Mouse (Mus musculus): ENCODE measurements around the gene Gimap7. TPM values are rescaled to one million over a fixed set of nuclear protein-coding genes. Genes with fewer than 3 reads are reported as not detected.
"Not testable (repeated sequence)": the region's sequence is repeated elsewhere in the genome, so short reads cannot be mapped to it uniquely, and the experiment has no call there.

Gimap7 gene
- polyA plus RNA-seq, 1 experiment from 2014 or later: not detected

DNA sequence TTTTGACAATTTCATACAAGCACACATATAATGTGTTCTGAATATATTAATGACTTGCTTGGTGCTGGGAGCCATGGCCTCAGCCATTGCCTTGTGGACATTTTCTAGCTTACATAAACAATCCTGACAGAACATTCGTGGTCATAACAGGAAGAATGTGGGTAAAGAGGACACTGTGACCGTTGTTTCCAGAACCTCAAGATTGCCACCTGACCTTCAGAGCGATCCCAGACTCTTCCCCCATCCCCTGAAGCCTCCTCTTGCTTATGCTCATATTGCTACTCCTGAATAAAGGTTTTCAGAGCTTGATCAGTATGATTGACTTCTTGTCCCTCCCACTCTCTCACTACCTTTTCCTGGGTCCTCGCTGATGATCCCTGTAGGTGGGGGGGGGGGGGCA, 40.0 kb upstream of the Gimap7 start:
- no peak overlapping the region for H3K27ac ChIP-seq (ENCODE audit: low read depth, low read length)
- 85% methylated on average over 4 of the region's 4 CpGs for WGBS
- H3K4me1 ChIP-seq (replicated peaks; ENCODE audit: control insufficient read depth, insufficient read depth, low read length): no peaks in the 10 kb centered on the region
- H3K9ac ChIP-seq (ENCODE audit: low read length): no peak overlapping the region
- H3K9me3 ChIP-seq (ENCODE audit: control insufficient read depth, low read length): no peaks in the 10 kb centered on the region
- H3K27me3 ChIP-seq (ENCODE audit: control insufficient read depth, insufficient read depth, low read length): no peaks in the 10 kb centered on the region
- ATAC-seq (replicated peaks; ENCODE audit: low FRiP score) (no peak), DNase-seq (ENCODE audit: low spot score) (no peak)
- H3K4me2 ChIP-seq (ENCODE audit: low read depth, low read length, severe bottlenecking): no peak overlapping the region
- no peaks in the 10 kb centered on the region for H3K36me3 ChIP-seq (ENCODE audit: control insufficient read depth, insufficient read depth, low read length)
- H3K4me3 ChIP-seq (ENCODE audit: low read depth, low read length): no peak overlapping the region

DNA sequence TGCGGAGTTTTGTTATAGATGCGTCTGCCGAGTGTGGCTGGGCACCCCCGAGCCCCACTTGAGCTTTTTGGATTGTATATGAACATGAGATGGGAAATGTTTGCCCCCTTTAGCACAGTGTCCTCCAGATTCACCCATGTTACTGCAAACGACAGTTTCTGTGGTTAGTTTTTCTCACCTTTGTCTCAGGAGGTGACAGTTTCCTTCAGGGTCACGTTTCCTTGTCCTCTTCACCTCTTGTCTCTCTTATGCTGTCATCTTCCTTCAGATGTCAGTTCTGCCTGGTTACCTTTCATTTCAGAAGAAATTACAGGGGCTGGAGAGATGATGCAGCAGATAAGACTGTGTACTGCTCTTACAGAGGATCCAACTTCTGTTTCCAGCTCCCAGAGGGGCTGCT, 38.7 kb upstream of the Gimap7 start:
- DNase-seq (ENCODE audit: low spot score) (no peak), ATAC-seq (replicated peaks; ENCODE audit: low FRiP score) (no peak)
- Histone ChIP-seq H3K4me2 (ENCODE audit: low read depth, low read length, severe bottlenecking) (no peak overlapping the region), H3K36me3 (ENCODE audit: control insufficient read depth, insufficient read depth, low read length) (no peaks in the 10 kb centered on the region), H3K9me3 (ENCODE audit: control insufficient read depth, low read length) (no peaks in the 10 kb centered on the region), H3K9ac (ENCODE audit: low read length) (no peak overlapping the region), H3K27ac (ENCODE audit: low read depth, low read length) (no peak overlapping the region), H3K4me1 (replicated peaks; ENCODE audit: control insufficient read depth, insufficient read depth, low read length) (no peaks in the 10 kb centered on the region), H3K27me3 (ENCODE audit: control insufficient read depth, insufficient read depth, low read length) (no peaks in the 10 kb centered on the region), H3K4me3 (ENCODE audit: low read depth, low read length) (no peak overlapping the region)
- 90% methylated on average over 6 of the region's 6 CpGs for WGBS

DNA sequence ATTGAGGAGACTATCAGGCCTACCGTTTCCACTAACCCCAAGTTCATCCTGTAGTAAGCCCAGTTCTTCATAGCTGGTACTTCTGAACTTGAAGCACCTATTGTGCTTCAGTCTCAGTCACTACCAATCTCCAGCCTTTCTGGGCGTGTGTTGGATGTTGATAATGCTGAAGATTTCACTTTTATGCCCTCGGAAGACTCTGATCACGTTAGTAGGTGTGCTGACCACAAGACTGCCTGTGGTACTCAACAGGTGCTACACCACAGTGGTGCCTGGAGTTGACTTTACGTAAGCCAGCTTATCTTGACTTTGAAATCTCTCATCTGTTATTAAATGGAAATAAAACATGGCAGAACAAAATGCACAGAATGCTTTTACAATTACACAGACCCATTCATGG, 38.0 kb upstream of the Gimap7 start:
- Histone ChIP-seq H3K9ac (ENCODE audit: low read length) (no peak overlapping the region), H3K36me3 (ENCODE audit: control insufficient read depth, insufficient read depth, low read length) (no peaks in the 10 kb centered on the region), H3K4me3 (ENCODE audit: low read depth, low read length) (no peak overlapping the region), H3K27me3 (ENCODE audit: control insufficient read depth, insufficient read depth, low read length) (no peaks in the 10 kb centered on the region), H3K4me1 (replicated peaks; ENCODE audit: control insufficient read depth, insufficient read depth, low read length) (no peaks in the 10 kb centered on the region), H3K4me2 (ENCODE audit: low read depth, low read length, severe bottlenecking) (no peak overlapping the region), H3K9me3 (ENCODE audit: control insufficient read depth, low read length) (no peaks in the 10 kb centered on the region), H3K27ac (ENCODE audit: low read depth, low read length) (no peak overlapping the region)
- 82% methylated on average over 5 of the region's 5 CpGs for WGBS
- DNase-seq (ENCODE audit: low spot score): no peak
- ATAC-seq (replicated peaks; ENCODE audit: low FRiP score): no peak

DNA sequence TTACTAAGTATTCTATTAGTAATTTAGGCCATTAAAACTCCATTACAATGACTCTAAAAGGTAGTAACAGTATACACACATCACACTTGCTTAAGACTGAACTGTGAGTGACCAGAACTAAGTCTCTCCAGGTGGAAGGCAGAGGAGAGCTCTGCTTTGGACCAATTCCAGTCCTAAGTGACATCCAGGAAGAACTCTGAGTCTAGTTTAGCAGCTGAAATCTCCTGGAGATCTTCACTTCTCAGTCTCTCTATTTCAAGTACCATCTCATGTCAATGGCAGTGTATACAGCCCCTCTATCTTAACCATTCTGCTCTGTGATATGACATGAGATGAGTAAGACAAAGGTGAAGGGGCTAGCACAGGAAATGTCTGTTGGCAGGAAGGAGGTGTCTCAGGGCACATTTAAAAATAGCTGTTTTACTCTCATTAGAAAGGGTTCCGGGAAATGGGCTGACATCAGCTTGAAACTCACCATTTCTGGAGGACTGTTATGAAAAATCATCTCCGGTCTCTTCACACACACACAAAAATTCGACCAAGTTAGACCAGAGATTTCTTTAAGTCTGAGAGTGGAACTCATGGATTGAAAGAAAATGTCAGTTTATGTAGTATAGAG, 36.8 kb upstream of the Gimap7 start:
- H3K36me3 ChIP-seq (ENCODE audit: control insufficient read depth, insufficient read depth, low read length): no peaks in the 10 kb centered on the region
- no peak overlapping the region for H3K9ac ChIP-seq (ENCODE audit: low read length)
- no peak for ATAC-seq (replicated peaks; ENCODE audit: low FRiP score)
- H3K4me3 ChIP-seq (ENCODE audit: low read depth, low read length): no peak overlapping the region
- 86% methylated on average over 3 of the region's 3 CpGs for WGBS
- no peaks in the 10 kb centered on the region for H3K9me3 ChIP-seq (ENCODE audit: control insufficient read depth, low read length)
- DNase-seq (ENCODE audit: low spot score): no peak
- no peaks in the 10 kb centered on the region for H3K27me3 ChIP-seq (ENCODE audit: control insufficient read depth, insufficient read depth, low read length)
- no peaks in the 10 kb centered on the region for H3K4me1 ChIP-seq (replicated peaks; ENCODE audit: control insufficient read depth, insufficient read depth, low read length)
- H3K4me2 ChIP-seq (ENCODE audit: low read depth, low read length, severe bottlenecking): no peak overlapping the region
- no peak overlapping the region for H3K27ac ChIP-seq (ENCODE audit: low read depth, low read length)

DNA sequence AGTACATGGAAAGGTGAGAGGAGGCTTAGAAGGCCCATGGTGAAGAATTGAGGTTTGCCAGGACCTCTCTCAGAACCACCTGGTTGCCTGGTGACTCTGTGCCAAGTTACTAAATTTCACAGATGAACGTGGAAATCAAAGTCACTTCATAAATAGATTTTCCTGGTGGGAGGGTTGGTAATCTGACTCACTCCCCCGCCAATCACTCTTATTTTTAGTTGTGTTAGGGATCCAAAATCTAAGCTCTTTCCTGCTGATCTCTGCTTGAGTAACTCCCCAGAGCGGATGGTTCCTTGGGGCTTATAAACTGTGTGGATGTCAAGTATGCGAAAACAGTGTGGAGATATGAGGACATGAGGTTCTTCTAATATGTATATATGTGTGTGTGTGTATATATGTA, 36.1 kb upstream of the Gimap7 start:
- no peak overlapping the region for H3K9ac ChIP-seq (ENCODE audit: low read length)
- no peak overlapping the region for H3K4me2 ChIP-seq (ENCODE audit: low read depth, low read length, severe bottlenecking)
- H3K9me3 ChIP-seq (ENCODE audit: control insufficient read depth, low read length): no peaks in the 10 kb centered on the region
- no peak overlapping the region for H3K27ac ChIP-seq (ENCODE audit: low read depth, low read length)
- no peaks in the 10 kb centered on the region for H3K4me1 ChIP-seq (replicated peaks; ENCODE audit: control insufficient read depth, insufficient read depth, low read length)
- no peaks in the 10 kb centered on the region for H3K27me3 ChIP-seq (ENCODE audit: control insufficient read depth, insufficient read depth, low read length)
- no peak for ATAC-seq (replicated peaks; ENCODE audit: low FRiP score)
- H3K4me3 ChIP-seq (ENCODE audit: low read depth, low read length): no peak overlapping the region
- WGBS: 82% methylated on average over 4 of the region's 4 CpGs
- no peak for DNase-seq (ENCODE audit: low spot score)
- no peaks in the 10 kb centered on the region for H3K36me3 ChIP-seq (ENCODE audit: control insufficient read depth, insufficient read depth, low read length)

DNA sequence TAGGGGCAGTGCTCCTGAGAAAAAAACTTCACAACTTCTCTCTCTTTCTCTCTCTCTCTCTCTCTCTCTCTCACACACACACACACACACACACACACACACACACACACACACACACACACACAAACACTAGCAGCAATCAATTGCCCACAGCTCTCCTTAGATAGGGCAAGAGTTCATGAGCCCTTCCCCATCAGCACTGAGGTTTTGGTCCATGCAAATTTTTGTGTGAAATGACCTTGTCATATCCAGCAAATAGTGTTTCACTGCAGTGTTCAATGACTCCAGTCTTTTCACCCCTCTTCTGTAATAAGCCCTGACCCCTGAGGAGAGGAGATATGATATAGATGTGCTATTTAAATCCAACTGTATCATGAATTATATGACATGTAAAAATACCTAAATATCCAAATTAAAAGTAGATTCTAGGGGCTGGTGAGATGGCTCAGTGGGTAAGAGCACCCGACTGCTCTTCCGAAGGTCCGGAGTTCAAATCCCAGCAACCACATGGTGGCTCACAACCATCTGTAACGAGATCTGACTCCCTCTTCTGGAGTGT, 35.1 kb upstream of the Gimap7 start:
- H3K27ac ChIP-seq (ENCODE audit: low read depth, low read length); H3K9ac ChIP-seq (ENCODE audit: low read length); H3K4me2 ChIP-seq (ENCODE audit: low read depth, low read length, severe bottlenecking); H3K4me1 ChIP-seq (replicated peaks; ENCODE audit: control insufficient read depth, insufficient read depth, low read length); H3K9me3 ChIP-seq (ENCODE audit: control insufficient read depth, low read length); H3K27me3 ChIP-seq (ENCODE audit: control insufficient read depth, insufficient read depth, low read length); ATAC-seq (replicated peaks; ENCODE audit: low FRiP score); DNase-seq (ENCODE audit: low spot score); H3K4me3 ChIP-seq (ENCODE audit: low read depth, low read length); H3K36me3 ChIP-seq (ENCODE audit: control insufficient read depth, insufficient read depth, low read length): not testable (repeated sequence)
- WGBS: 94% methylated on average over 3 of the region's 4 CpGs

DNA sequence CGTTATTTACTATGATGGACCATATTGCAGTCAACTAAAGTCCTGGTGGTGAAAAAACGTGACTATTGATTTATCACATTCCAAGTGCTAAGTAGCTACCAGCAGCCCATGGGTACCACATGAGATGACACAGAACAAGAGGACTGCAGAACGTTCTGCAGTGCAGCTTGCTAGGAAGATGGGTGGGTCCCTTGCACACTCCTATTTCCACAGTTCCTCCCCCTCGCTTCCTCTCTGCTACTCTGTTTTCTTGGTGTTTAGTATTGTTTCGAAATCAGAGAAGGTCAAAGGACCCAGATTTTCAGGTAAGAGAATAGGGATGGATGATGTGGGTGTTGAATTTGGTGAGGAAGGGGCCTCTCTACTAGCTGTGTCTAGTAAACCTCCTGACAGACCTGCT, 34.1 kb upstream of the Gimap7 start, which contains the start of gene Gimap4:
Gimap4 (plus strand) TSS at position 231 of the 400 bp plus-strand sequence.
- ATAC-seq (replicated peaks; ENCODE audit: low FRiP score) (no peak), DNase-seq (ENCODE audit: low spot score) (no peak)
- WGBS: 77% methylated on average over 5 of the region's 5 CpGs
- Histone ChIP-seq H3K27me3 (ENCODE audit: control insufficient read depth, insufficient read depth, low read length) (no peaks in the 10 kb centered on the region), H3K4me1 (replicated peaks; ENCODE audit: control insufficient read depth, insufficient read depth, low read length) (no peaks in the 10 kb centered on the region), H3K36me3 (ENCODE audit: control insufficient read depth, insufficient read depth, low read length) (no peaks in the 10 kb centered on the region), H3K9me3 (ENCODE audit: control insufficient read depth, low read length) (no peaks in the 10 kb centered on the region), H3K9ac (ENCODE audit: low read length) (no peak within 1 kb of the TSS), H3K4me2 (ENCODE audit: low read depth, low read length, severe bottlenecking) (no peak within 1 kb of the TSS), H3K4me3 (ENCODE audit: low read depth, low read length) (no peak within 1 kb of the TSS), H3K27ac (ENCODE audit: low read depth, low read length) (no peak within 1 kb of the TSS)

DNA sequence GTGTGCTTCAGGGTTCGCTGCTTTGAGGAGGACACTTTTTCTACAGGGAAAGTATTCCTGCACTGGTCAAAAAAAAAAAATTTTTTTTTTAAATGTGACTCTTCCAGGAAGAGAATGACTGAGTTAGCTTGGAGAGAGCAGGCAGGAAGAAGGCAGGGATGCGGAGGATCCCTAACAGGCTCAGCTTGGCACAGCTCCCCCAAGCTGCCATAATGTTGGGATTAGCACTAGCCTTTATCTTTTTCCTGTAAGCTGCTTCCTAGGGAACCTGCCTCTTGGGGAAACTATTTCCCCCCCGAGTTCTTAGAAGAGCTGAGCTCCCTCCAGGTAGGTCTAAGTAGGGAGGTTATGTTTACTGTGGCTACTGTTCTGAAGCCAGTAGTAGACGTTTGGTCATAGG, 33.6 kb upstream of the Gimap7 start:
- H3K9ac ChIP-seq (ENCODE audit: low read length): no peak overlapping the region
- WGBS: 52% methylated on average over 4 of the region's 4 CpGs
- no peaks in the 10 kb centered on the region for H3K27me3 ChIP-seq (ENCODE audit: control insufficient read depth, insufficient read depth, low read length)
- DNase-seq (ENCODE audit: low spot score) (no peak), ATAC-seq (replicated peaks; ENCODE audit: low FRiP score) (no peak)
- no peak overlapping the region for H3K4me2 ChIP-seq (ENCODE audit: low read depth, low read length, severe bottlenecking)
- no peak overlapping the region for H3K27ac ChIP-seq (ENCODE audit: low read depth, low read length)
- H3K4me1 ChIP-seq (replicated peaks; ENCODE audit: control insufficient read depth, insufficient read depth, low read length): no peaks in the 10 kb centered on the region
- H3K9me3 ChIP-seq (ENCODE audit: control insufficient read depth, low read length): no peaks in the 10 kb centered on the region
- H3K4me3 ChIP-seq (ENCODE audit: low read depth, low read length): no peak overlapping the region
- H3K36me3 ChIP-seq (ENCODE audit: control insufficient read depth, insufficient read depth, low read length): no peaks in the 10 kb centered on the region

DNA sequence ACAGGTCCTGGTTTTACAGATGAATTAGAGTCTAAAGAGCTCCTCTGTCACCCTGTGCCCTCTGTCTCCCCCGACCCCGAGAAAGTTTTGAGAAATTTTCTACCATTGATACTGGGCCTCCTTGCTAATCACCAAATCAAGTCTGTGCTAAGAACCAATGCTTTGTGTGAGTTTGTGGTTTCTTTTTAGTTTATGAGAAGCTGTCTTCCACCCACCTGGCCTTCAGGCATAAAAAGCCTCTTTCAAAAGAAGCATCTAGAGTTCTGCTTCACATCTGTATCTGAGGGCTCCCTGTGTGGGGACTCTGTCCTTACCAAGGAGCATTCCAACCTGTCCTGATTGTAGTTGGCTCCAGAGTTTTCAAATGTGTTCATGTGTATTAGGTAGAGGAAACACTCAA, 33.2 kb upstream of the Gimap7 start:
- Histone ChIP-seq H3K36me3 (ENCODE audit: control insufficient read depth, insufficient read depth, low read length) (no peaks in the 10 kb centered on the region), H3K4me3 (ENCODE audit: low read depth, low read length) (no peak overlapping the region), H3K27ac (ENCODE audit: low read depth, low read length) (no peak overlapping the region), H3K9me3 (ENCODE audit: control insufficient read depth, low read length) (no peaks in the 10 kb centered on the region), H3K27me3 (ENCODE audit: control insufficient read depth, insufficient read depth, low read length) (no peaks in the 10 kb centered on the region), H3K9ac (ENCODE audit: low read length) (no peak overlapping the region), H3K4me2 (ENCODE audit: low read depth, low read length, severe bottlenecking) (no peak overlapping the region), H3K4me1 (replicated peaks; ENCODE audit: control insufficient read depth, insufficient read depth, low read length) (no peaks in the 10 kb centered on the region)
- DNase-seq (ENCODE audit: low spot score) (no peak), ATAC-seq (replicated peaks; ENCODE audit: low FRiP score) (no peak)
- WGBS: 78% methylated on average over 2 of the region's 2 CpGs
